Mouse (Mus musculus) G1E (cell line): ENCODE data around the gene Tmem214.

Experiments used
- CTCF ChIP-seq: IDR thresholded peaks from 2 replicates; pipeline ENCODE4 v1.5.1; 2012; ENCODE audit warnings: low read depth, low read length, inconsistent platforms, mixed read lengths
- GATA1 ChIP-seq: IDR thresholded peaks from 2 replicates; pipeline ENCODE4 v1.6.1; 2012; ENCODE audit warnings: borderline replicate concordance, low read length, inconsistent platforms, mixed read lengths

DNA sequence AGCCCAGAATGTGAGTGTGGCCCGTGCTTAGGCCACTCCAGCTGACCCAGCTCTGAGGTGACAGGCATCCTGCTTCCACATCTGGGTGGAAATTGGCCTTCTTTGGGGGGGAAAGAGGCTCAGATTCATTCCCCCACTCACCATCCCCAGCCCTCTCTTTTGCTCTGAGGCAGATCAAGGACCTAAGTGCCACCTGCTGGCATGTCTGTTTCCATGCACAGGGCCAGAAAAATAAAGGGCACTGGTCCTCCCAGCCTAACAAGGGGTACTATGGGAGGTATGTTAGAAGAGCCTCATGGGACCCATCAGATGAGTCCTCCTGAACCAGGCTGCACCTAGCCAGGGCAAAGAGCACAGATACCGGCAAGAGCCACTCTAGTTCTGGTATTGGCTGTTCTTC, 11.7 kb upstream of the Tmem214 start:
- no peak for TF ChIP-seq CTCF
- no peak for TF ChIP-seq GATA1
